Mouse (Mus musculus): ENCODE results near the gene Accs.

The Accs gene

DNA sequence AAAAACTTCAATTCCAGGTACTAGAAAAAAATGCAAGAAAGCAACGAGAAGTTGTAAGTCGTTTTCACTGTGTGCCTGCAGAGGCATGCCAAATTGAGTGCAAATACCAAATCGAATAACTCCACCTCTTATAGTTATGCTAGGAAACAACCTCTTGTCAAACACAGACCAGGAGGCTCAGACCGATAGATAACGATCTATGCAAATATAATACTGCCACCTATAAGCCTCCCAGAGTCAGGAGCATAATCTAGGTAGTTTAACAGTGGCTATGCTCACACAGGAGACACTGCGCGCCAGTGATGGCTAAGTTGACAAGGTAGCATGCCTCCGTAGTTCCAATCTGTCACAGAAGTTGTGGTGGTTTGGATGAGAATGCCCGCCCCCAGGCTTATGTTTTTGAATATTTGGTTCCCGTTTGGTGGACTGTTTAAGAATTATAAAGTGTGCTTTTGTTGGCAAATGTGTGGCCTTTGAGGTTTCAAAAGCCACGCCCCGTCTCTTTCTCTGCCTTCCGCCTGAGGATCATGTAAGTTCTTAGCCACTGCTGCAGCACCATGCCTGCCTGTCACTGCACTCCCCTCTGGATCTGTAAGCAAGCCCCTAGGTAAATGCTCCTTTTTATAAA is 688 bp upstream of the Accs start:
- no peak for DNase-seq

DNA sequence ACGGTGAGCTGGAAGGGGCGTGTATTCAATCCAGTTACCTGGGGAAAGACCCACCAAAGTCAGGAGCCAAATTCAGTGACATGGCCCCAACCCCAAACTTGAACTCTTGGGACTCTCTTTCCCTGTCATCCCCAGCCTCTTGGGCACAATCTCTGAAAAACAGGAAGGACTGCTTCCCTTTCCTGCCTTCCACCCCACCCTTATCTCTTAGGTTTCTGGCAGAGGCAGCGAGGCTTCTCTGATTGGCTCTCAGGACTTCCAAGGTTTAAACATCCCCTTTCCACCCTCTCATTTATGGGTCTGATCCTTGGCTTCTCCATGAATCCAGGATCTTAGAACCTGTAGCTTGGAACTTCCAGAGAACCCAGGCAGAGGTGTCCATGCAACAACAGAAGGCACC is 8.4 kb downstream of the Accs start:
- no peak for DNase-seq

DNA sequence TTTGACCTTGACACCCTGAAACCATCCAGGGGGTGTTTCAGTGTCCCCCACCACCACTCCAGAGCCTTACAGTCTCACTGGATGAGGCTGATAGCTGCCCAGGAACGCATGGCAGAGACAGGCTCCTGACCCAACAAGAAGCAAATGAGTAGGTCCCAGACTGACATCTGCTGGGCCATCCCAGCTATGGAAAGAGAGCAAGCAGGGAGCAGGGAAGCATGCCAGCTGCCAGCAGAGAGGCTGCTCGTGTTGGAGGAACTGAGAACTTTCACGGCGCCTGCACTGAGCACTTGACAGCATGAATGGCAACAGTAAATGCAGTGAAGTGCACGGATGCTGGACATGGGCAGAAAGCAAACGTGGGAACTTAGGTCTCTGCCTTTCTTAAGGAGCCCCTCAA is 9.6 kb downstream of the Accs start:
- DNase-seq, result no peak

DNA sequence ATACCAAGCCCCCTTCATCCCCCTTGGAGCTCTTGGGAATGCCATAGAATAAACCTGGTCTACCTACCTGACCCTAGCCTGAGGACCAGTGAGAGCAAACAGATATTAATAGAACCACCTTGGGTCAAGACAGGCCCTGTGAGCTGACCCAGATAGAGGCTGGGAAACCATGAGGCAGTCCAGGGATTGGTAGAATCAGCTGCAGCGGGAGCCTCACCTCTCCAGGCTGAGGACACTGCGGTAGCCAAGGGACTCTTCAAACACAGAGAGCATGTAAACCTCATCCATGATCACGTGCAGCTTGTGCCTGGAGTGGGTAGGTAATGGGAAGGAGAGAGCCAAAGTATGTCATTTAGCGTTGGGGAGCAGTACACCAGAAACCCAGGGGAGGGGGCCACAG is 10.8 kb downstream of the Accs start:
- DNase-seq, result no peak

DNA sequence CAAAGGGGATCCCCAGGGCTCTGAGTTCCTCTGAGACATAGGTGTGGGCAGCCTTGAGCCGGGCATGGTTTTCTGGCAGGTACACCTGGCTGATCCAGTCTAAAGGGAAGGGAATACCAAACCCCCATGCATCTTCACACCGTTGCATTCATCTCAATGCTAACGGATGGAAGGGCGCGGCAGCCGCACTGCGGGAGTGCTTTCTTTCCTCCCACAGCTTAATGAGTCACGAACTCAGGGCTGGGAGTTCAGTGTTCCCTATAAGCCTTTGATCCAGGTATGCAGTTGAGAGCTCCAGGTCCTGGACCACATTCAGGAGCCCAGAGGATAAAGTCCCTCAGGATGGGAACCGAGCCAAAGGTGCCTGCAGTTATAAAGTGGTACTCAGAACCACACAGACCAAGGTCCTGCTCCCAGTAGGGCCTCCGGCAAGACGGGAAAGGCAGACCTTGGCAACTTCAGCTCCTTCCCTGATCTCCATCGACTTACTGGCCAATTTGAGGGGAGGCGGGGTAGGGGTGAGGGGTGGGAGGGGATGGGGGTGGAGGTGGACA is 13.4 kb downstream of the Accs start:
- peak; percentile 84 for DNase-seq

DNA sequence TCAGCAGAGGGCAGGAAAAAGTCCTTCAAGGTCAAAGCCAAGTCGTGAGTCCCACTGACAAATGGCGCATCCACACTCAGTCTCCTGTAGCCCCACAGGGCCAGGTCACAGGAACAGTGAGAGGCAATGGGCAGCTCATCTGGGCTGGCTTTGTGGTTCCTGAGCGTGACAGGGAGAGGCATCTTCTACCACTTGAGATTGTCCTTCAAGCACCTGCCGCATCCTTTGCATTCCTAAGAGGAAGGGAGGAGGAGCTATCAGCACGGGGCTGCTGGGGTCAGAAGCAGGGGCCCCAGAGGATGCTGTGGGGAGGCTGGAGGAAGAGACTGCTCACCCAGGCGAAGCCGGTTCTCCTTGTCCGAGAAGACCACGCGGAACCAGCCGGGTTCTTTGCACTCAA is 14.1 kb downstream of the Accs start:
- DNase-seq, result no peak

DNA sequence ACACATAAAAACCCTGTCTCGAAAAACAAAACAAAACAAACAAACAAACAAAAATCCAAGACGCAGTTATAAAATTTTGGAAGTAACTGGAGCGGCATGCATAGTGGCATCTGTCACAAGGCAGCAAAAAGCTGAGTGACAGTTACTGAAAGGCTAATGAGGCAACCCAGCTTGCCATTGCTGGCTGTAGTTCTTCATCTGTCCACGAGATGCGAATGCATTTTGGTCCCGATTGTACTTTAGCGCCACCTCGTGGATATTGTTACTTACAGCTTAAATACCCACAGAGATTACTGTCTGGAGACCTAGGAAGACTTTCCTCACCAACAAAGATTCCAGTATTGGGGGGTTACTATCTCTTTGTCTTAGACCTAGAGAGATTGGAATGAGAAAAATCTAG is 26.2 kb downstream of the Accs start:
- DNase-seq, result peak; percentile 60

DNA sequence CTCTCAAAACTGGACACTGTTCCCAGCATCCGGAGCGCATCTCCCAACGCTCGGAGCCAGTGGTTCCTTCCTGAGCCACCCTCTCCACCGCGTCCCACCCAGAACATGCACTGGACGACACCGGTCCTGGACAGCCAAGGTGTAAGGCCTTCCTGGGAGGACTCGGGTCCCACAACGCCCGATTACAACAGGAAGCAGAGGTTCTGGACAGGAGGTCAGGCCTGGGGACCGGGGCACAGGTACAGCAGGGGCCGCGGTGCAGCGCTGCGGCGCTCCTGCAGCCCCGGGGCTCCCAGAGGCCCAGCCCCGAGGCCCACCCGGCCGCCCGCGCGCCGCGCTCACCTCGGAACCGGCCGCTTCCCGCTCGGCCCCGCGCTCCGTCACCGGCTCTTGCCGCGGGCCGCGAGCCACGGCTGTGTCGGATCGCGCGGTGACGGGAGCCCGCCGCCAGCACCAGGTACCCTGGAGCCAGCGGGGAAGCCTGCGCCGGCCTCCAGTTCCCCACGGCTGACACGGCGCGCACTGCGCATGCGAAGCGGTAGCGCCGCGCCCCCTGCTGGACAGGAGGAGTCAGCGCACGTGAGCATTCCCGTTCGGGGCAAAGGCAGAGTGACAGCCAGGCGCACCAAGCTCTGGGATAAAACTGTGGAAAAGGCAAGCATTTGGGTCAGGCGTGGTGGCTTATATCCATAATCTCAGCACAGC is 27.5 kb downstream of the Accs start, which contains the start of gene Ext2:
Gene Ext2 (minus strand): TSS at position 524 of the 705 bp plus-strand sequence.
- DNase-seq, result peak; percentile 80

DNA sequence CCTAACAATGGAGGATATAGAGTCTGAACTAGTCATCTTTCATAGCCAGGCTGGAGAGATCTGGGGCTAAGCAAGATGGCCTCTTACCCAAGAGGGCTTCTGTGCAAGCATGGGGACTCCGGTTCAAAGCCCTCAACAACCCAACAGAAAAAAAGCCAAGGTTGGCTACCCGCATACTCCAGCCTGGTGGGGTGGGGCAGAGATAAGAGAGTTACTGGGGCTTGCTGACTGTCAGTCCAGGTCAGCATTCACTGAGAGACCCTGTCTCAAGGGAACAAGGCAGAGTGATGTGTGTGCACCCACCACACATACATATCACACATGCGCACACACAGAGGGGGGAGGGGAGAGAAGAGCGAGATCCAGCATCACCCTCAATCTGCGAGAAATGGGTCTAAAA is 32.0 kb downstream of the Accs start:
- no peak for DNase-seq

DNA sequence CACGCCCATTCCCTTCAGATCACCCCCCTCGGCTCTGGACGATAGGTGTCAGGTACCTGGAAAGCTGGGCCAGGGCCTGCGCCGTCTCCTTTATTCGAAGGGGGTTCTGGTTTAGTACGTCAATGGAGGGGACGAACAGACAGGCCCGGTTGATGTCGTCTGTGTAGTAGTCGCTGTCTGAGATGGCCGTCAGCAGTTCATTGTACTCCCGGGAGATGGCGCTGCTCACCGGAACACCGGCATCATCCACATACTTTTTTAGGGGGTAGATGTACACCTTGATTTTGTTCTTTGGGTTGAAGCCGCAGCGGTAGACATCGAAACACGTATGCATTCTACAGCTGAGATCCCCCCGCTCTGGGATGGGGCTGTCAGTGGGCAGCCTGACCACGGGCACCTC is 36.4 kb downstream of the Accs start:
- no peak for DNase-seq

DNA sequence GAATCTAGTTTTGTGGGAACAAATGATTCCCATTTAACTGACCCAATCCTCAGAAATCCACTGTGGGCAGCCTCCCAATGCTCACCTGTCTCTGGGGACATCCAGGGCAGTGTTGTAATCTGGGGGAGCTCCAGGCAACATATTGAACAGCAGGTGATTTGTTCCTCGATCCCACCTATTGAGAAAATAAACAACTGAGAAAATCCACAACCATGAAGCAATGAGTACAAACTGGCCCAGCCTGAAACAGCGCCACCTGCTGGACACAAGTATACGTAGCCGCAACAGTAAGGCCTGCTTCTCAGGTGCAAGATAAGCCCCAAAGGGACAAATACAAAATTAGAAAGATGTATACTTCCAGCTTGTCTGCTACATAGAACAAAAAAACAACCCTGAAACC is 37.9 kb downstream of the Accs start:
- DNase-seq, result no peak

DNA sequence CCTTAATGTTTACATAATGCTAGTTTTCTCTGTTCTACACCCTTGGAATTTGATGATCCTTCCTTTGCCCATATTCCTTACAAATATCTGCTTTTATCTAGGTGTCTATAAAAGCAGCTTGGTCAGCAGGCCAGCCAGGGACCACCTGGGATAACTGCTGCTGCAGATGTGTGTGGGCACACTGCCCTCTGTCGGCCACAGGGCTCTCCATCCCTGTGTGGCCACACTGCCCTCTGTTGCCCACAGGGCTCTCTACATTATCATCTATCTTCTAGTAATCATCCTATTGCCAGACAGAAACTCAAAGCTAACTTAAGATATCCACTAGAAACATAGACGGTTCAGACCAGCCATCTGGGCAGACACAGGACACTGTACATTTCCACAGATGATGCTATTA is 39.8 kb downstream of the Accs start:
- no peak for DNase-seq

DNA sequence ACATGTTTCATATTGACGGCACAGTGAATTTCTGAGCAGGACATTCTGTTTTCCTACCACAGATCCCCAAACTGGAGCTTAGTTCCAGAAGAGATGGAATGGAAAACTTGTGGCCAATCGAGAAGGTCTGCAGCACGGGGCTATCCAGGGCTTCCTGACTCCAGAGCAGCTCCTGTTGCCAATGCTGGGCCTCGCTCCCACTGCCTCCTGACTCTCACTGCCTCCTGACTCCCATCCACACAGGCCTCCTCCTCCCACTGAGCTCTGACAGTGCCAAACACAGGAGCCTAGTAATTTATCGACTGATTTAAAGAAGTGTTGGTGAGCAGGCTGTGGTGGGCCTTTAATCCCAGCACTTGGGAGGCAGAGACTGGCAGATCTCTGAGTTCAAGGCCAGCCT is 41.7 kb downstream of the Accs start:
- no peak for DNase-seq

DNA sequence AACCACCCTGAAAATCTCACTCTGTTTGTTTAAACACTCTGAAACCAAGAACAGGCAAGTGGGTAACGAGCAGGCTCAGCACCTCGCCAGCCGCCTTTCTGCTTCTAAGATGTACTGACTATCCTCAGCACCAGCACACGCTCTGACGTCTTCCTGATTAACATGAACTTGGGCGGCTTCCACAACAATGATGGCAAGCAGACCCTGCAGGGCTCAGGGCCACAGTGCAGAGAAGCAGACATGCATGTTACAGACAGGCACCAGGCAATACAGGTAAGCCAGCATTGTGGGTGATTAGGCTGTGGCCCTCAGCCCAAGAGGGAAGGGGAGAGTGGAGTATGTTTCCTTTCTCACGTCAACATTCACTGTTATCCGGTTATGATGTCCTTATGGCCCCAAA is 42.3 kb downstream of the Accs start:
- no peak for DNase-seq

DNA sequence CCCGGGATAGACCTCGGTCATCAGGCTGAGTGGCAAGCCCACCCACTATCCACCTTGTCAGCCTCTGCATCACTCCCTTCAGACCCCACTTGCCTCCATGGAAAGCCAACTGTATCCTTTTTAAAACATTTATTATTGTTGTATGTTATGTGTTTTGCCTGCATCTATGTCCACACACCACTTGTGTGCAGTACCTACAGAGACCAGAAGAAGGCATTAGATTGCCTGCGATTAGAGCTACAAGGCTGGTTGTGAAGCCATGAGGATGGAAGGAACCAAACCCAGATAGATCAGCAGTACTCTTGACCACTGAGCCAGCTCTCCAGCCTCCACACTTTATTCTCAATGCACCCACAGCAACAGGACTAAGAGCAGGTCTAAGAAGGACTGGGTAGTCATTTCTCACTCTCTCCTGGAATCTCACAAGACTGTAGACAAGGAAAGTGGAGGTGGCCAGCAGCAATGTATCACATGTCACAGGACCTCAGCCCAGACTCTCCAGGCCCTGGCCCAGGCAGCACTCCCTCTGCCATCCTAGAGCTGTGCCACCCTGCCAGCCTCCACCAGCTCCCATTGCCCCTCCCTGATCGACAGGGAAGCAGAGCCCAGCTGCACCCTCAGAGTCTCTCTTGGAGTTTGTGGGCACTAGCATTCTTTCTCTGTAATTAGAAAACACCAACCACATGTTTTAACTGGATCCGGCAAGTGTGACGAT is 43.1 kb downstream of the Accs start:
- DNase-seq, result no peak

DNA sequence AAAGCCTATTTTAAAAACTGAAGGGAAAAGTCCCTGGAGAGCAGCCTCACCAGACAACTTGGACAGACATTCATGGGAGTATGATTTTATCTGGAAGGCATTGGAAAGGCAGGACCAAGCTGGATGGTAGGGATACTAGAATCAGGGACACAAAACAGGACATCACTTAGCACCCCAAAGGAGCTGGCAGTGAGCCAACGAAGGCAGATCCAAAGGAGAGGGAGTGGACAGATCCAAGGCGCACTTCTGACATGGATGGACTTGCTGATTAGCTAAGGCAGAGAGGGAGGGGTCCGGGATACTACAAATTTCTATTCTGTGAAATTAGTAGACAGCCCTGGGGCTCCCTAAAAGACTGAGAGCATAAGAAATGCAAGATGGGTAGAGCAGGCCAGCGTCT is 44.2 kb downstream of the Accs start:
- no peak for DNase-seq

DNA sequence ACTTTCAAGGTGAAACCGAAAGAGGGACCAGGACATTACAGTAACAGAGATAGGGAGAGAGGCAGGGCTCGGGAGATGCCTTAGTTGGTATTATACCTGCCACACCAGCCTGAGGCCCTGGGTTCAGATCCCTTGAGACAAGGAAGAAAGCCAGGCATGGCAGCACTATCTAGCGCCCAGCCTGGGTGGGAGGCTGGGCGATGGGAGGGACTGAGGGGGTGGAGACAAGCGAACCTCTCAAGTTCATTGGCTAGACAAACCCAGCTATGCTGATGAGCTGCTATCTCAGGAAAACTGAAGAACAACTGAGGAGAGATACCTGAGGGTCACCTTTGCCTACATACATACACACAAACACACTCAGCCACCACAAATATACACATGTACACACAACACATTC is 44.7 kb downstream of the Accs start:
- no peak for DNase-seq

DNA sequence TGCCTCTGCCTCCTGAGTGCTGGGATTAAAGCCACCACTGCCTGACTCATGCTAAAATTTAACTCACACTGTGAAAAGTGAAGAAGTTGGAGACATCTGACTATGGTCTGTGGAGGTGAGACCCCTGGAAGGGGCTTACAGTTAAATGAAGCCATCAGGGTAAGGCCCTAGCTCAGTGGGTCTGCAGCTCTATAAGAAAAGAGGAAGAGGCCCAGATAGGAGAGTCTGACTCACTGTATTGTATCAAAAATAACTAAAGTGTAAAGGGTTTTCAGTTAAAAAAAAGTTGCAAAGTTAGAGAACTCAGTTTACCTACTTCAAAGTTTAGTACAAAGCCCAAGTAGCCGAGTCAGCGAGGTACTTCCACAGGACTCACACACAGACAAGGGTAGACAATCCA is 46.8 kb downstream of the Accs start:
- no peak for DNase-seq

DNA sequence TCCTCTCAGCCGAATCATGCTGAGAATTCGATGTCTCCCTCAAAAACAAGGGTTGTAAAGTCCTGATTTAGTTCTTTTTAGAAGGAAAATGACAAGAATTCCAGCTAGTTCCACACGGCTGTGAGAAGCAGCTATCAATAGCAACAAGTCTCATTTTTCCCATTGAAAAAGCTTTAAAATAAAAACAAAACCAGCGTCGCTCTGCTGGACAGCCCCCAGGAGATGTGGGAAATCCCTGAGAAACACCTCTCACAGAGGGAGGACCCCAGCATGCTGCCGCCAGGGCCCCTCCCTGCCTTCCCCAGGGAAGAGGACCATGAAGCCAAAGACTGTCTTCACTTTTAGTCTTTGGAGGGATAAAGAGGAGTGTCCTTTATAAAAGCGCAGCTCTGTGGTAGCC is 48.6 kb downstream of the Accs start:
- no peak for DNase-seq

DNA sequence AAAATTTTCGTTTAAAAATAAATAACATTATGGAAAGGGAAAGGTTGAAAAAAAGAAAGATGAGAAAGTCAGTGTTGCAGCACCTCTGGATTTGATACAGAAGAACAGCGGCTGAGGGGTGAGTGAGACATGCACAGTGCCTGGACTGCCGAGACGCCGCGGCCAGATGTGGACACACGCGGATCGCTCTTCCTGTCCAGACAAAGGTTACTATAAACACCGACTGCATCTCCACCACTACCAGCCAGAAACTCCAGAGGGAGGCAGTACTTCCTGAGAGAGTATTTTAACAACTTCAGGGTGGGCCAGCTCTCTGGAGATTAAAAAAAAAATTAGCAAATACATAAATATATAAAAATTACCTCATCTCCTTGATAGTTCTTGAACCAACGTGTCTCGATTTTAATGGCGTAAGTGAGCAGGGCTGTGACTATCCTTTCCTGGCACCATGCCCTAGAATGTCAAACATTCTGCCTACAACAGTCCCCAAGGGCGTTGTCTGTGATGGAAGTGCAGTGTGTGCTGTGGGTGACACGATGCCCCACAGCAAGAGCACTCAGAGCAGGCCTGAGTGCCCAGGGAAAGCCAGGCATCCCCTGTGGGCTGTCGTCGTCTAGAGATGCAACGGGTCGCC is 52.5 kb downstream of the Accs start:
- DNase-seq, result no peak

DNA sequence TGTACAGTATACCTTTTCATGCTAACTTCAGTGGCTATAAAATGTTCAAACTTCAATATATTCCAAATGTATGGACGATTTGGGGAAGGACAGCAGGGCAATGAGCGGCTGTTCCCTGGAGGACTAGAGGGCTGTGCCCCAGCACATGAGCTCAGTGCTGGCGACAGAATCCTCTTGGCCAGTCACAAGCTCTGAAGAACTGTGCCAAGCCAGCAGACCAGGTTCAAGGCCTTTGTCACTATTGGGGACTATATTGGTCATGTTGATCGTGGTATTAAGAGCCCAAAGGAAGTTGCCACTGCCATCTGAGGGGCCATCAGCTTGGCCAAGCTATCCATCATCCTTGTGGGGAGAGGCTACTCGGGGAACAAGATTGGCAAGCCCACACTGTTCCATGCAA is 55.4 kb downstream of the Accs start:
- no peak for DNase-seq

DNA sequence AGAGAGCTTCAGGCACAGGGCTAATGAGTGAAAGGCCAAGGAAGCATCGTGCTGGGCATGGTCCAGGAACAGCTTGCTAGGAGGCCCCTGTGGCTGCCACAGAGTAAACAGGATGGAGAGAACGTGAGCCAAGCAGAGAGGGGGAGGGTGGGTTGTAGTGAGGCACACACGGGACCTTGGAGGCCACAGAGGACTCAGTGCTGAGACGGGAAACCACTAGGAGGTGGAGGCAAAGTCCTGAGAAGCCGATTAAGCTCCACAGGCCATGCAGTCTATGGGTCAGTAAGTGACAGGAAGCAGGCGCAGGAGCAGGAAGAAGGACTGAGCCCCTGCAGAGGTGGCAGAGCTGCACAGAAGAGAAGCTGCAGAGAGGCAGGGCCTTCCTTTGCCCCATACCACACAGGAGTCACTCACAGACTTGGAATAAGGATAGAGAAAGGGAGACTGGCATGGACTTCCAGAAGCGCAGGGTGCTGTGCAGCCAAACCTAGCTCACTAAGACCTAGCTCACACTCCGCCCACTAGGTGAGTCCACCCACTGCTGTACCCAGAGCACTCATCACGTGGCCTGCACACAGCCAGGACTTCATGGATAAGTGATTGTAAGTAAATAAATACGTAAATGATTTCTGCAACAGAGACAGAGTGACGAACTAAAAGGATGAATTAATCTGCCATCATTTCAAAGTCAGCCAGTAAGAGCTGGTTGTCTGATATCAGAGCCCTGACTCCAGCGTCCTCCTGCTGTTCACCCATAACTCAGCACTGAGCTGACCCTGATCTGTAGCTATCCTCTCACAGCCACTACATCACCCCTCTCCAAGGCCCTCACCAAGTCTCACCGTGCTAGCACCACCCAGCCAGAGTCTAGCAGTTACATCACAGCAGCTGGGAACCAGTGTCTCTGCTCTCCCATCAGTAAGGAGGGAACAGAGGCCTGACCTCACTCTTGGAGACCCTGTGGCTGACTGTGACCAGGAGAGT is 57.9 kb downstream of the Accs start:
- DNase-seq, result peak; percentile 88
